Mouse (Mus musculus): ENCODE results near the gene Rps25.

GRCm38 (mm10) chr9:44454891-44455220, 47.9 kb downstream of the Rps25 start, which contains the start of gene Upk2:
- peak; percentile 42 for TF ChIP-seq CTCF (conservative IDR thresholded peaks at IDR 0.05; ENCODE audit: insufficient read depth, insufficient read length, low read depth, low read length)
- no peak for TF ChIP-seq POLR2A (IDR thresholded peaks at IDR 0.05; ENCODE audit: low read depth, low read length)

Data from kidney, adult 2 months (tissue).